Mouse (Mus musculus) naive thymus-derived CD4-positive, alpha-beta T cell, adult 2 months (primary cell): ENCODE measurements around the gene Hes7.

Experiments
- DNase-seq: peaks from one replicate; pipeline ENCODE4 v3.0.0-alpha.2; 2011; ENCODE audit warnings: low read depth

Gene Hes7

GRCm38 (mm10) chr11:69119446-69120155 lies 603 bp upstream of the Hes7 start:
- no peak for DNase-seq

- DNase-seq, result peak; percentile 55
Observed at GRCm38 (mm10) chr11:69121001-69121740, 967 bp downstream of the Hes7 start.

- DNase-seq, result peak; percentile 62
Observed at GRCm38 (mm10) chr11:69121741-69122335, 1.6 kb downstream of the Hes7 start.

- DNase-seq, result peak; percentile 68
Observed at GRCm38 (mm10) chr11:69122336-69122951, 2.2 kb downstream of the Hes7 start, which contains the start of gene 9130213A22Rik. Gene 9130213A22Rik, minus strand, starts transcription at chr11:69122589.

GRCm38 (mm10) chr11:69123056-69123692 lies 3.0 kb downstream of the Hes7 start:
- peak; percentile 87 for DNase-seq

GRCm38 (mm10) chr11:69123693-69124497 lies 3.7 kb downstream of the Hes7 start:
- DNase-seq, result peak; percentile 89

- peak; percentile 91 for DNase-seq
Observed at GRCm38 (mm10) chr11:69124498-69124847, 4.3 kb downstream of the Hes7 start.

GRCm38 (mm10) chr11:69125041-69125851 lies 5.0 kb downstream of the Hes7 start:
- DNase-seq, result peak; percentile 95

GRCm38 (mm10) chr11:69125852-69125918 lies 5.5 kb downstream of the Hes7 start, which contains the start of gene Aloxe3:
Gene Aloxe3, plus strand, starts transcription at chr11:69125896.
- DNase-seq, result no peak

GRCm38 (mm10) chr11:69125919-69126705 lies 5.9 kb downstream of the Hes7 start:
- DNase-seq, result peak; percentile 52

GRCm38 (mm10) chr11:69126706-69127095 lies 6.5 kb downstream of the Hes7 start:
- no peak for DNase-seq

GRCm38 (mm10) chr11:69128426-69129122 lies 8.4 kb downstream of the Hes7 start:
- no peak for DNase-seq

GRCm38 (mm10) chr11:69133566-69133922 lies 13.3 kb downstream of the Hes7 start:
- no peak for DNase-seq

GRCm38 (mm10) chr11:69133923-69134621 lies 13.9 kb downstream of the Hes7 start:
- DNase-seq, result peak; percentile 59

GRCm38 (mm10) chr11:69134622-69134968 lies 14.4 kb downstream of the Hes7 start:
- no peak for DNase-seq

- no peak for DNase-seq
Observed at GRCm38 (mm10) chr11:69135361-69135760, 15.2 kb downstream of the Hes7 start.

- no peak for DNase-seq
Observed at GRCm38 (mm10) chr11:69147546-69147945, 27.3 kb downstream of the Hes7 start.

GRCm38 (mm10) chr11:69148451-69148960 lies 28.3 kb downstream of the Hes7 start:
- DNase-seq, result no peak

GRCm38 (mm10) chr11:69149728-69150127 lies 29.5 kb downstream of the Hes7 start:
- no peak for DNase-seq
